Mouse (Mus musculus) heart, postnatal 0 days (tissue): Measurements from ENCODE around the gene Amer1.

Source experiments
- CTCF ChIP-seq: IDR thresholded peaks from 2 replicates; pipeline ENCODE4 v1.5.1; 2016; ENCODE audit warnings: antibody characterized with exemption, control low read depth, low read depth
- EP300 ChIP-seq: IDR thresholded peaks from 2 replicates; pipeline ENCODE4 v1.6.1; 2016; ENCODE audit warnings: antibody characterized with exemption, low read depth

DNA sequence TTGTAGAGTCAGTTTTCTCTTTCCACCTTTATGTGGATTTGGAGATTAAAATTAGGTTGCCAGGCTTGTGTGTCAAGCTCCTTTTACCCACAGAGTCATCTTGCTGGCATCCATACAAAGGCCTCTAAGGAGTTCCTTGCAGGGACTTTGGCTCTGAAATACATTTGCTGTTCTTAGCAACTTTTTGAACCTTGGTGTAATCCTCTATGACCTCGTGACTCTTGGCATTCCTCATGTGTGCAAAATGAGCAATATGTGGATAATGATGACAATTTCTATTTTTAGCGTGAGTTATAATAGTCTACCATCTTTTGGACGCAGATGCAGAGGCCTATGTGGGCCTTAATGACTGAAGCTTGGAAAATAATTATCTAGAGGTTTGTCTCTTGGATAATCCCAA, 12.5 kb upstream of the Amer1 start:
- TF ChIP-seq CTCF (no peak), EP300 (no peak)
